Mouse (Mus musculus): ENCODE data around the gene Vav2.

DNA sequence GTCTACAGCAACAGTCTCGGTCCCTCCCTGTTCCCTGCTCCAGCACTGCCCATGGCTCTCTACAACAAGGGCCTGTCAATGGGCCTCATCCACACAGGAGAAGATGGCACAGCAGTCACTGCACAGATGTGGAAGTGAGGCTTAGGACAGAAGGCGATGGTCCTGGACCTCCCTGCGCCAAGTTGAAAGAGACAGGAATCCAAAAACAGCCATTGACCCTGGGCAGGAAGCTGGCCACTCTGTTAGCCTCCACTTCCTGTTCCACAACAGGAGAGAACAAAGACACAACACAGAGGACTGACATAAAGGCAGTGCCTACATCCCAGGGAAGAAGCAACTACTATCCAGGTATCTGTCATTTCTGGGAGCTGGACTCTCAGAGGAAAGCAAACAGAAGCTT is 45.6 kb downstream of the Vav2 start:
- TF ChIP-seq CTCF (IDR thresholded peaks at IDR 0.05; ENCODE audit: low read depth, low read length) (no peak), EP300 (IDR thresholded peaks at IDR 0.05; ENCODE audit: insufficient read depth, low read depth, low read length) (no peak)

All from ES-Bruce4 (cell line).